Mouse (Mus musculus): ENCODE measurements around the gene Flt3l. TPM values are rescaled to one million over a fixed set of nuclear protein-coding genes. Genes with fewer than 3 reads are reported as not detected.
"Not testable (repeated sequence)": the region's sequence is repeated elsewhere in the genome, so short reads cannot be mapped to it uniquely, and the experiment has no call there.

The Flt3l gene
- total and polyA plus RNA-seq, 2 experiments from 2014 or later: 1.9 to 2.3 TPM

DNA sequence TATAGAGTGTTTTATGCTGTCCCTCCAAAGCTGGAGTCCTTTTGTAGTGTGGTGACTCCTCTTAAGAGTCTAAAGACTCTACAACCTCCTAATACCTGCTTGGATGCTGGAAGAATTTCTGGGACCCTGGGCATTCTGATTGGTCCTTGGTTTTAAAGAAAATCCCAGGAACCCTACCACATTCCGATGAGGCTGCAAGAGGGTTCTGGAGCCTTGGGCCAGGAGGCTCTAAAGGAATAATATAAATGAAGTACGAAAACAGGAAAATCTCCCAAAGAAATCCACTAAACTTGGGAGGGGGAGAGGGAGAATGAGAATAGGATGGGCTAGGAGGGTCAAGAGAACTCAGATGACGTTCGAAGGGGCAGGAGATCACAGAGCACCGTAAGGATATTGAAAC is 17.4 kb upstream of the Flt3l start:
- no peaks in the 10 kb centered on the region for H3K27me3 ChIP-seq (ENCODE audit: insufficient read depth, low read length)
- 2% methylated on average over 5 of the region's 5 CpGs for WGBS
- DNase-seq (no peak), ATAC-seq (no peak)
- H3K4me2 ChIP-seq (ENCODE audit: low read depth): peak overlapping the region; percentile 78
- peak overlapping the region; percentile 73 for H3K4me3 ChIP-seq (ENCODE audit: low read depth, low read length)
- peak overlapping the region; percentile 82 for H3K9ac ChIP-seq
- H3K9me3 ChIP-seq (ENCODE audit: low read length): no peaks in the 10 kb centered on the region
- no peak for TF ChIP-seq CTCF (IDR thresholded peaks at IDR 0.05; ENCODE audit: low read depth)
- H3K4me1 ChIP-seq (ENCODE audit: insufficient read depth): peaks cover 13% of the 10 kb centered on the region; the same call in 1 of the 2 replicates
- peaks cover 7% of the 10 kb centered on the region; the same call in 1 of the 2 replicates for H3K36me3 ChIP-seq (ENCODE audit: insufficient read depth)
- H3K27ac ChIP-seq (ENCODE audit: low read depth, low read length): peak overlapping the region; percentile 95

DNA sequence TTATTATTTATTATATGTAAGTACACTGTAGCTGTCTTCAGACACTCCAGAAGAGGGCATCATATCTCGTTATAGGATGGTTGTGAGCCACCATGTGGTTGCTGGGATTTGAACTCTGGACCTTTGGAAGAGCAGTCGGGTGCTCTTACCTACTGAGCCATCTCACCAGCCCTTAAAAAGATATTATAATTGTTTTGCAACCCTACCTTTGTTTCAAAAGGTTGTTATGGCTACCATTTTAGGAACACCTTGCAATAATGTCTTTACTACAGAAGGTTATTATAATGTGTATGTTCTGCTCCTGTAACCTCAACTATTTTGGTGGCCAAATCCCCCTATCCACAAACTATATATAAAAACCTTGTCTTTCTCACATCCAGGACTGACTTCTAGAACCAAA is 16.8 kb upstream of the Flt3l start:
- not testable (repeated sequence) for ATAC-seq; H3K27me3 ChIP-seq (ENCODE audit: insufficient read depth, low read length); H3K4me2 ChIP-seq (ENCODE audit: low read depth); H3K4me3 ChIP-seq (ENCODE audit: low read depth, low read length); H3K9ac ChIP-seq; H3K27ac ChIP-seq (ENCODE audit: low read depth, low read length); H3K9me3 ChIP-seq (ENCODE audit: low read length); DNase-seq; H3K36me3 ChIP-seq (ENCODE audit: insufficient read depth)
- 94% methylated on average over 2 of the region's 2 CpGs for WGBS
- peaks cover 13% of the 10 kb centered on the region; the same call in 1 of the 2 replicates for H3K4me1 ChIP-seq (ENCODE audit: insufficient read depth)

GRCm38 (mm10) chr7:45151303-45151702 is 15.1 kb upstream of the Flt3l start:
- no peaks in the 10 kb centered on the region for H3K9me3 ChIP-seq (ENCODE audit: low read length)
- no peak for TF ChIP-seq CTCF (IDR thresholded peaks at IDR 0.05; ENCODE audit: low read depth)
- no peak overlapping the region for H3K9ac ChIP-seq
- H3K4me3 ChIP-seq (ENCODE audit: low read depth, low read length): no peak overlapping the region
- H3K27me3 ChIP-seq (ENCODE audit: insufficient read depth, low read length): no peaks in the 10 kb centered on the region
- no peak for DNase-seq
- ATAC-seq: no peak
- no peak overlapping the region for H3K4me2 ChIP-seq (ENCODE audit: low read depth)
- H3K36me3 ChIP-seq (ENCODE audit: insufficient read depth): no peaks in the 10 kb centered on the region
- H3K4me1 ChIP-seq (ENCODE audit: insufficient read depth): peaks cover 13% of the 10 kb centered on the region; the same call in 1 of the 2 replicates
- WGBS: 28% methylated on average over 11 of the region's 11 CpGs
- peak overlapping the region; percentile 1; the same call in 1 of the 2 replicates for H3K27ac ChIP-seq (ENCODE audit: low read depth, low read length)

DNA sequence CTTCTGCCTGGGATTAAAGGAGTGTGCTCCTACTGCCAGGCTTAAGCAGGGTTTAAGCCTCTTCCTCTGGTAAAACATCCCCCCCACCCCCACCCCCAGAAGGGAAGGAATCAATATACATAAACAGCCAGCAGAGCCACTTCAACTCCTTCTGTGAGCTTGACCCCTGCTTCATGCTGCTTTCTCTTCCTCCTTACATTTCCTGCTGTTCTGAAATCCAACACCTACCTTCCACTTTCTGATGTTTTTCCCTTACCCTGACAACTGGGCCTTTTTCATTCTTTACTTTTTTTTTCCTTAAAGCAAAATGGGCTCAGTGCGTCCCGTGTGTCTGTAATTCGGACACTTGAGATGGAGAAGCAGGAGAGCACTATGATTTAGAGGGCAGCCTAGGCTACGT is 14.1 kb upstream of the Flt3l start:
- TF ChIP-seq CTCF (IDR thresholded peaks at IDR 0.05; ENCODE audit: low read depth): no peak
- no peak overlapping the region for H3K4me2 ChIP-seq (ENCODE audit: low read depth)
- no peaks in the 10 kb centered on the region for H3K36me3 ChIP-seq (ENCODE audit: insufficient read depth)
- no peaks in the 10 kb centered on the region for H3K9me3 ChIP-seq (ENCODE audit: low read length)
- no peak overlapping the region for H3K9ac ChIP-seq
- ATAC-seq (no peak), DNase-seq (no peak)
- no peak overlapping the region for H3K27ac ChIP-seq (ENCODE audit: low read depth, low read length)
- 72% methylated on average over 4 of the region's 4 CpGs for WGBS
- peaks cover 11% of the 10 kb centered on the region; the same call in 1 of the 2 replicates for H3K4me1 ChIP-seq (ENCODE audit: insufficient read depth)
- no peak overlapping the region for H3K4me3 ChIP-seq (ENCODE audit: low read depth, low read length)
- no peaks in the 10 kb centered on the region for H3K27me3 ChIP-seq (ENCODE audit: insufficient read depth, low read length)

GRCm38 (mm10) chr7:45149545-45149944 is 13.3 kb upstream of the Flt3l start:
- H3K27me3 ChIP-seq (ENCODE audit: insufficient read depth, low read length): no peaks in the 10 kb centered on the region
- H3K36me3 ChIP-seq (ENCODE audit: insufficient read depth): no peaks in the 10 kb centered on the region
- H3K9ac ChIP-seq: no peak overlapping the region
- H3K4me2 ChIP-seq (ENCODE audit: low read depth): no peak overlapping the region
- ATAC-seq (no peak), DNase-seq (no peak)
- TF ChIP-seq CTCF (IDR thresholded peaks at IDR 0.05; ENCODE audit: low read depth): no peak
- H3K9me3 ChIP-seq (ENCODE audit: low read length): no peaks in the 10 kb centered on the region
- WGBS: 31% methylated on average over 6 of the region's 6 CpGs
- H3K4me3 ChIP-seq (ENCODE audit: low read depth, low read length): no peak overlapping the region
- no peak overlapping the region for H3K27ac ChIP-seq (ENCODE audit: low read depth, low read length)
- peaks cover 5% of the 10 kb centered on the region; the same call in 1 of the 2 replicates for H3K4me1 ChIP-seq (ENCODE audit: insufficient read depth)

DNA sequence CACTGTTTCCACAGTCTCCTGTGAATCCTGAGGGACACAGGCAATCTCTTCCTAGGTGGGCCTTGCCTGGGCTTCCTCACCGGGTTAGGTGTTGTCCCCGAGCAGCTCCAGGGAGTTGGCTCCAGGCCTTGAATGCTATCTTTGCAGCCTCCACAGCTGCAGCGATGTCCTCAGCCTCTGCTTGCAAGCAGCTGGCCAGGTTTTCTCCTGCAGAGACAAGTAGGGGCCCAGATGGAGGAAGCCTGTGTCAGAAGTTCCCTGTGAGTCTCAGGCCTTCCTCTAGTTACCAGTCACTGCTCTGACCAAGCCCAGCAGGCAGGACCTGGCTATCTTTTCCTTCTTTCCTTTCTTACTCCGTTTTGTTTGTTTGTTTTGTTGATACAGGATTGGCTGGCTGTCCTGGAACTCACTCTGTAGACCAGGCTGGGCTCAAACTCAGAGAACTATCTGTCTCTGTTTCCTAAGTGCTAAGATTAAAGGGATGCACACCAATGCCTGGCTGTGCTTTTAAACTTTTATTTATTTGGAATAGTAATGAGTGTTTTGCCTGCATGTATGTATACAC is 12.4 kb upstream of the Flt3l start:
- Histone ChIP-seq H3K4me1 (ENCODE audit: insufficient read depth) (peaks cover 3% of the 10 kb centered on the region; the same call in 1 of the 2 replicates), H3K9me3 (ENCODE audit: low read length) (no peaks in the 10 kb centered on the region), H3K36me3 (ENCODE audit: insufficient read depth) (0 out of 2 replicates have a peak, but pooled peaks cover 4% of the 10 kb centered on the region), H3K27ac (ENCODE audit: low read depth, low read length) (no peak overlapping the region), H3K27me3 (ENCODE audit: insufficient read depth, low read length) (no peaks in the 10 kb centered on the region), H3K9ac (no peak overlapping the region; the same call in 1 of the 2 replicates), H3K4me3 (ENCODE audit: low read depth, low read length) (no peak overlapping the region), H3K4me2 (ENCODE audit: low read depth) (no peak overlapping the region)
- no peak for TF ChIP-seq CTCF (IDR thresholded peaks at IDR 0.05; ENCODE audit: low read depth)
- no peak for DNase-seq
- 67% methylated on average over 4 of the region's 4 CpGs for WGBS
- no peak for ATAC-seq

DNA sequence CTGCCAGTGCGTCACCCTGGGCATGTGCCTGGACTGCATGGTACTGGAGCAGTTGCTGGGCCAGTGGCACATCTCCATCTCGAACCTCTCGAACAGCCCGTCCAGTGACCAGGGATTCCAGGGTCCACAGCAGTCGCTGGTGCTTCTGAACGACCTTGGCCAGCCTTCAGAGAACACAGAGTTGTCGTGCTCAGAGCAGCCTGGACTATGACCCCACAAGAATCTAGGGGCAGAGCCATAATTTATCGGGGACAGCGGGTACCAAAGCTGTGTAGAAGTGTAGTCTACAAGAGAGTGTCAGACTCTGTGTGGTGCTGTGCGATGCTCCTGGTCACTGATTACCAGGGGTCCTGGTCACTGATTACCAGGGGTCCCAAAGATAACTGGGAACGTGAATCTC is 11.7 kb upstream of the Flt3l start:
- no peak overlapping the region for H3K4me3 ChIP-seq (ENCODE audit: low read depth, low read length)
- no peaks in the 10 kb centered on the region for H3K27me3 ChIP-seq (ENCODE audit: insufficient read depth, low read length)
- 0 out of 2 replicates have a peak, but pooled peaks cover 5% of the 10 kb centered on the region for H3K36me3 ChIP-seq (ENCODE audit: insufficient read depth)
- no peak overlapping the region for H3K9ac ChIP-seq
- H3K9me3 ChIP-seq (ENCODE audit: low read length): no peaks in the 10 kb centered on the region
- no peak for TF ChIP-seq CTCF (IDR thresholded peaks at IDR 0.05; ENCODE audit: low read depth)
- no peak for DNase-seq
- no peak overlapping the region for H3K4me2 ChIP-seq (ENCODE audit: low read depth)
- H3K4me1 ChIP-seq (ENCODE audit: insufficient read depth): no peaks in the 10 kb centered on the region
- no peak for ATAC-seq
- WGBS: 95% methylated on average over 11 of the region's 11 CpGs
- no peak overlapping the region for H3K27ac ChIP-seq (ENCODE audit: low read depth, low read length)
